8 mouse cellular contexts compared by ENCODE assay signal in the genomic region with DNA sequence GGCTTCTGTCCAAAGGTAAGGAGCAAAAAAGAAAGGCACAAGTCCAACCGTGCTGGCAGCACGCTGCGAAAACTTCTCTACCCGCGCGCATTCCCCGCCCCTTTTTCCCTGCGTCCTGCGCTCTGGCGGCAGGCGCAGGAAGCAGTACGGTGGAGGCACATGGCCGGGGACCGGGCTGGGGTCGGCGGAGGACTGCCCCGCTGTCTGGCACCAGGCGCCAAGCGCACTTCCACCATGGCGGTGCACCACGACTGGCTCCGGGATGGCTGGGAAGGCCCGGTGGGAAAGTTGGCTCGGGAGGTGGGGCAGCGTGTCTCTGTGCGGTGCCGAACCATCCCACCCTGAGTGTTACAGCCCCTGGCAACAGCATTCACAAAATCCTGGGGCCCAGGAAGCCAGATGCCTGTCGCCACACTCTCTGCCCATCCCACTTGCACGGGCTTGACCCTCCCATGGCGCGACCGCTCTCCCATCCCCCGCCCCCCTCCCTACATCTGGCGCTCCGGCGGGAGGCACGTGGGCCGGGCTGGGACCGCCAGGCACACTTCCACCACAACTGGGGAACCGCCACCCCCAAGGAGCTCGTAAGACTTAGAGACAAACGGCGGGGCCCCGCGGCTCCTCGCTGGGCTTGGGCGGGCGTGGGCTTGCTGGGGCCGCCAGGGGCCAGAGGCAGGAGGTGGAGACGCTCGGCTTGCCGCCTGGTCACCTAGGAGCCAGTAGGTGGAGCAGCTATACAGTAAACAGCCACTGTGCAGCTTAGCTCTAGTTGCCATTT. TPM values are rescaled to one million over a fixed set of nuclear protein-coding genes. Genes with fewer than 3 reads are reported as not detected.
DNase-seq lines count a peak whose midpoint lies in the region; ATAC-seq lines count a peak whose summit lies in the region.

No protein-coding gene starts in this region.

- peak overlapping the region; percentile 71 for H3K4me2 ChIP-seq in forebrain, embryonic 16.5 days (ENCODE audit: low read length)
- H3K4me2 ChIP-seq in neural tube, embryonic 15.5 days = peak overlapping the region; percentile 87

- peak overlapping the region; percentile 90 for H3K4me3 ChIP-seq in forebrain, embryonic 16.5 days (replicated peaks; ENCODE audit: low read length)
- H3K4me3 ChIP-seq in neural tube, embryonic 15.5 days (replicated peaks) = peak overlapping the region; percentile 90

- DNase-seq in MN1 (ENCODE audit: low spot score) = peak; percentile 33
- peak; percentile 47 for DNase-seq in cerebellum, adult 11-12 months
- DNase-seq in heart, postnatal 25 days (ENCODE audit: low spot score) = peak; percentile 3
- peak; percentile 44 for DNase-seq in large intestine, adult 2 months (ENCODE audit: low read depth, low spot score)
- peak; percentile 17 to 32 for DNase-seq in lung, adult 18-20 months
- DNase-seq in thymus, postnatal 10 days (ENCODE audit: low spot score in 2 of 2) = peak; percentile 4 to 27

- WGBS in forebrain, embryonic 16.5 days = 1% methylated on average over 51 of the region's 52 CpGs
- WGBS in large intestine, adult 2 months = 3% methylated on average over 52 of the region's 52 CpGs
- under 1% methylated on average over 51 of the region's 52 CpGs for WGBS in neural tube, embryonic 15.5 days

- H3K4me1 ChIP-seq in forebrain, embryonic 16.5 days (replicated peaks; ENCODE audit: control insufficient read depth, insufficient read depth, low read length) = peaks cover 5% of the 10 kb centered on the region
- H3K4me1 ChIP-seq in neural tube, embryonic 15.5 days = peaks cover 7% of the 10 kb centered on the region

- no peaks in the 10 kb centered on the region for H3K36me3 ChIP-seq in forebrain, embryonic 16.5 days (ENCODE audit: control insufficient read depth, insufficient read depth)
- no peaks in the 10 kb centered on the region for H3K36me3 ChIP-seq in neural tube, embryonic 15.5 days

- peak overlapping the region; percentile 72 for H3K27ac ChIP-seq in forebrain, embryonic 16.5 days (ENCODE audit: low read length)
- H3K27ac ChIP-seq in neural tube, embryonic 15.5 days (replicated peaks) = peak overlapping the region; percentile 89

- no peaks in the 10 kb centered on the region for H3K27me3 ChIP-seq in forebrain, embryonic 16.5 days (replicated peaks; ENCODE audit: control insufficient read depth, insufficient read depth, low read length)
- 0 out of 2 replicates have a peak, but pooled peaks cover 9% of the 10 kb centered on the region for H3K27me3 ChIP-seq in neural tube, embryonic 15.5 days (replicated peaks)

- no peaks in the 10 kb centered on the region for H3K9me3 ChIP-seq in forebrain, embryonic 16.5 days (ENCODE audit: control insufficient read depth, low read length)
- H3K9me3 ChIP-seq in neural tube, embryonic 15.5 days (replicated peaks) = no peaks in the 10 kb centered on the region

- peak; percentile 96 for ATAC-seq in forebrain, embryonic 16.5 days
- ATAC-seq in neural tube, embryonic 15.5 days (ENCODE audit: low FRiP score) = peak; percentile 99

- peak overlapping the region; percentile 68 for H3K9ac ChIP-seq in forebrain, embryonic 16.5 days (replicated peaks; ENCODE audit: low read depth, low read length)
- H3K9ac ChIP-seq in neural tube, embryonic 15.5 days (replicated peaks) = peak overlapping the region; percentile 65

- intact Hi-C loops in heart, postnatal 25 days (cut with DNase I) = no loop called here

RNA-seq across cellular contexts. Expression of a gene that starts 22.0 kb away (rescaled TPM):
- polyA plus RNA-seq in forebrain, embryonic 16.5 days (2015; fragmentation: Nextera tagmentation; extraction: Ambion mirVana) = not detected in 2 replicates
- not detected for total RNA-seq in heart, postnatal 25 days (2021)
- not detected in 2 replicates for polyA plus RNA-seq in large intestine, adult 2 months (2012; rRNA removed)
- not detected in 2 replicates for polyA plus RNA-seq in neural tube, embryonic 15.5 days (2015; fragmentation: Nextera tagmentation; extraction: Ambion mirVana)

RNA-seq across cellular contexts. Expression of a gene that starts 28.6 kb away (rescaled TPM):
- not detected in 2 replicates for polyA plus RNA-seq in forebrain, embryonic 16.5 days (2015; fragmentation: Nextera tagmentation; extraction: Ambion mirVana)
- total RNA-seq in heart, postnatal 25 days (2021) = not detected
- not detected in 2 replicates for polyA plus RNA-seq in large intestine, adult 2 months (2012; rRNA removed)
- polyA plus RNA-seq in neural tube, embryonic 15.5 days (2015; fragmentation: Nextera tagmentation; extraction: Ambion mirVana) = not detected in 2 replicates

Comparison
In these comparisons a context has a peak if more than half of its experiments do, and no peak if none do; other contexts are left out.
1. Peak in every context shown above with its lines: DNase-seq, ATAC-seq, H3K4me3 ChIP-seq and H3K27ac ChIP-seq.